Mouse (Mus musculus): ENCODE measurements around the gene Eif4a1. TPM values are rescaled to one million over a fixed set of nuclear protein-coding genes. Genes with fewer than 3 reads are reported as not detected.

Eif4a1 gene
- 275 and 277 TPM in 2 replicates for polyA plus RNA-seq (2012)

GRCm38 (mm10) chr11:69672211-69672706 is at the start of gene Eif4a1:
TSS of gene Eif4a1 (minus strand) at chr11:69672423.

GRCm38 (mm10) chr11:69695361-69696181 is 23.3 kb upstream of the Eif4a1 start, which contains the start of the genes Tnfsf12 and Tnfsfm13:
TSS of gene Tnfsf12 (minus strand) at chr11:69695849.
TSS of gene Tnfsfm13 (minus strand) at chr11:69696098.

GRCm38 (mm10) chr11:69685526-69686148 is 13.4 kb upstream of the Eif4a1 start, which contains the start of gene Tnfsf13:
TSS of gene Tnfsf13 (minus strand) at chr11:69685784.

GRCm38 (mm10) chr11:69681314-69682208 is 9.3 kb upstream of the Eif4a1 start, which contains the start of gene Senp3:
TSS of gene Senp3 (minus strand) at chr11:69682084.

GRCm38 (mm10) chr11:69665961-69666664 is 6.1 kb downstream of the Eif4a1 start, which contains the start of gene Cd68:
TSS of gene Cd68 (minus strand) at chr11:69666153.

GRCm38 (mm10) chr11:69662213-69662966 is 9.8 kb downstream of the Eif4a1 start, which contains the start of gene Mpdu1:
TSS of gene Mpdu1 (minus strand) at chr11:69662642.

GRCm38 (mm10) chr11:69655264-69656064 is 16.8 kb downstream of the Eif4a1 start, which contains the start of gene Sox15:
TSS of gene Sox15 (plus strand) at chr11:69655314.

GRCm38 (mm10) chr11:69632284-69633089 is 39.7 kb downstream of the Eif4a1 start, which contains the start of gene Fxr2:
TSS of gene Fxr2 (plus strand) at chr11:69632990.

GRCm38 (mm10) chr11:69621571-69622268 is 50.5 kb downstream of the Eif4a1 start, which contains the start of gene Sat2:
TSS of gene Sat2 (plus strand) at chr11:69622024.

GRCm38 (mm10) chr11:69617805-69618204 is 54.4 kb downstream of the Eif4a1 start, which contains the start of gene Shbg:
TSS of gene Shbg (minus strand) at chr11:69617905.

Other genes starting within 250 kb of the Eif4a1 start
- gene Dnah2, start 123.3 kb downstream of the Eif4a1 start, polyA plus RNA-seq (2012), result 0.03 TPM in 1 of 2 replicates, not detected in the other
- gene Efnb3, start 112.2 kb downstream of the Eif4a1 start, polyA plus RNA-seq (2012), result 0.69 and 1.4 TPM in 2 replicates
- gene Wrap53, start 92.2 kb downstream of the Eif4a1 start, polyA plus RNA-seq (2012), result 15.1 and 19.3 TPM in 2 replicates
- 107 and 113 TPM in 2 replicates for gene Trp53, start 92.1 kb downstream of the Eif4a1 start, polyA plus RNA-seq (2012)
- gene Atp1b2, start 66.5 kb downstream of the Eif4a1 start, polyA plus RNA-seq (2012), result 60.8 and 72.4 TPM in 2 replicates
- not detected in 2 replicates for gene Shbg, start 54.5 kb downstream of the Eif4a1 start, polyA plus RNA-seq (2012)
- not detected in 2 replicates for gene Sat2, start 50.4 kb downstream of the Eif4a1 start, polyA plus RNA-seq (2012)
- 78.1 and 86.4 TPM in 2 replicates for gene Fxr2, start 39.4 kb downstream of the Eif4a1 start, polyA plus RNA-seq (2012)
- gene Sox15, start 17.1 kb downstream of the Eif4a1 start, polyA plus RNA-seq (2012), result 0.48 and 1.3 TPM in 2 replicates
- 34.6 and 45.3 TPM in 2 replicates for gene Mpdu1, start 9.8 kb downstream of the Eif4a1 start, polyA plus RNA-seq (2012)
- gene Cd68, start 6.3 kb downstream of the Eif4a1 start, polyA plus RNA-seq (2012), result 27.8 and 36.3 TPM in 2 replicates
- gene Senp3, start 9.7 kb upstream of the Eif4a1 start, polyA plus RNA-seq (2012), result 103 and 104 TPM in 2 replicates
- gene Tnfsf13, start 13.4 kb upstream of the Eif4a1 start, polyA plus RNA-seq (2012), result 11.4 TPM in 2 replicates
- 7.9 and 10.0 TPM in 2 replicates for gene Tnfsf12, start 23.4 kb upstream of the Eif4a1 start, polyA plus RNA-seq (2012)
- gene Tnfsfm13, start 23.7 kb upstream of the Eif4a1 start, polyA plus RNA-seq (2012), result 2.5 and 3.6 TPM in 2 replicates
- gene Polr2a, start 86.2 kb upstream of the Eif4a1 start, polyA plus RNA-seq (2012), result 82.4 and 83.8 TPM in 2 replicates
- not detected in 2 replicates for gene Slc35g3, start 89.5 kb upstream of the Eif4a1 start, polyA plus RNA-seq (2012)
- 3.7 and 6.1 TPM in 2 replicates for gene Zbtb4, start 93.5 kb upstream of the Eif4a1 start, polyA plus RNA-seq (2012)
- gene Chrnb1, start 123.5 kb upstream of the Eif4a1 start, polyA plus RNA-seq (2012), result 1.1 and 1.2 TPM in 2 replicates
- gene Fgf11, start 129.4 kb upstream of the Eif4a1 start, polyA plus RNA-seq (2012), result 1.1 and 1.4 TPM in 2 replicates
- 0.03 TPM in 1 of 2 replicates, not detected in the other for gene Tmem102, start 133.2 kb upstream of the Eif4a1 start, polyA plus RNA-seq (2012)
- gene Gm39566, start 142.9 kb upstream of the Eif4a1 start, polyA plus RNA-seq (2012), result not detected in 2 replicates
- not detected in 2 replicates for gene Spem2, start 146.0 kb upstream of the Eif4a1 start, polyA plus RNA-seq (2012)
- gene Spem1, start 149.8 kb upstream of the Eif4a1 start, polyA plus RNA-seq (2012), result 0.11 TPM in 1 of 2 replicates, not detected in the other
- gene Nlgn2, start 165.4 kb upstream of the Eif4a1 start, polyA plus RNA-seq (2012), result 40.3 and 57.2 TPM in 2 replicates
- gene Tmem256, start 166.1 kb upstream of the Eif4a1 start, polyA plus RNA-seq (2012), result 437 and 678 TPM in 2 replicates
- gene Plscr3, start 174.0 kb upstream of the Eif4a1 start, polyA plus RNA-seq (2012), result 149 and 165 TPM in 2 replicates
- gene Tnk1, start 186.3 kb upstream of the Eif4a1 start, polyA plus RNA-seq (2012), result 0.27 and 0.99 TPM in 2 replicates
- gene Tmem95, start 205.6 kb upstream of the Eif4a1 start, polyA plus RNA-seq (2012), result not detected in 2 replicates
- gene Kctd11, start 209.0 kb upstream of the Eif4a1 start, polyA plus RNA-seq (2012), result 1.2 and 1.7 TPM in 2 replicates
- gene Acap1, start 223.1 kb upstream of the Eif4a1 start, polyA plus RNA-seq (2012), result 138 and 178 TPM in 2 replicates
- gene 2810408A11Rik, start 228.6 kb upstream of the Eif4a1 start, polyA plus RNA-seq (2012), result 1.7 and 2.8 TPM in 2 replicates
- gene Neurl4, start 228.6 kb upstream of the Eif4a1 start, polyA plus RNA-seq (2012), result 79.1 and 86.6 TPM in 2 replicates
- 173 and 210 TPM in 2 replicates for gene Gps2, start 241.5 kb upstream of the Eif4a1 start, polyA plus RNA-seq (2012)
- gene Eif5a, start 249.5 kb upstream of the Eif4a1 start, polyA plus RNA-seq (2012), result 2,243 and 2,337 TPM in 2 replicates